Mouse (Mus musculus) lung, postnatal 0 days (tissue): Measurements from ENCODE around the gene Nup107.
"Not testable (repeated sequence)": the region's sequence is repeated elsewhere in the genome, so short reads cannot be mapped to it uniquely, and the experiment has no call there.

Experiments used
- CTCF ChIP-seq: IDR thresholded peaks from 2 replicates; pipeline ENCODE4 v1.5.1; 2016; ENCODE audit warnings: antibody characterized with exemption, mild to moderate bottlenecking
- EP300 ChIP-seq: IDR thresholded peaks from 2 replicates; pipeline ENCODE4 v1.6.1; 2016; ENCODE audit warnings: antibody characterized with exemption, mild to moderate bottlenecking, control low read depth

GRCm38 (mm10) chr10:117704314-117704963 is 88.1 kb downstream of the Nup107 start:
- not testable (repeated sequence) for TF ChIP-seq CTCF, EP300
